Mouse (Mus musculus): Measurements from ENCODE around the gene Usp28.

GRCm38 (mm10) chr9:49076847-49077246 lies 91.7 kb downstream of the Usp28 start:
- TF ChIP-seq CTCF (conservative IDR thresholded peaks at IDR 0.05; ENCODE audit: insufficient read depth, insufficient read length, low read depth, low read length) (no peak), POLR2A (IDR thresholded peaks at IDR 0.05; ENCODE audit: low read depth, low read length) (no peak)
